Mouse (Mus musculus) natural killer cell, adult 2 months (primary cell): ENCODE results near the gene Pip5k1c.

Source experiments
- DNase-seq, 2 experiments: peaks; one replicate each; pipeline ENCODE4 v3.0.0; 2022; ENCODE audit warnings: low spot score in 2 of 2

The Pip5k1c gene

DNA sequence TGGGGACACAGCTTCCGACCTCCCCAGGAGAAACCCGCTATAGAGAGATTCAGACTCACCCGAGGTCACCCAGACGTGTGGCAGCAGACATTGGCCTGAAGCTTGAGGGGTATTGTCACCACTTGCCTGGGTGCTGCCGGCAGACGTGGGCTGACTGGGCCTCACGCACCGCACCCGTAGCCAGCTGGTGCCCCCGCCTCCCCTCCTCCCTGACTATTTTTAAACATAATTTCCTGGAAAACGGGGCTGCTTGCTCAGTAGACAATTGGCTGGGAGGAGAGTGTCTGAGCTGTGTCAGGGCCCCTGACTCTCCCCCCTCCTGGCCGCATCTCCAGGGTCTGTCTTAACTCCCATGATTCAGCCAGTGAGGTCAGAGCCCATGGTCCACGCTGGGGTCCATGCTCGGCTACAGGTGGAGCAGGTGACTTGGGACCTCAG, 10.0 kb downstream of the Pip5k1c start:
- DNase-seq = no peak

DNA sequence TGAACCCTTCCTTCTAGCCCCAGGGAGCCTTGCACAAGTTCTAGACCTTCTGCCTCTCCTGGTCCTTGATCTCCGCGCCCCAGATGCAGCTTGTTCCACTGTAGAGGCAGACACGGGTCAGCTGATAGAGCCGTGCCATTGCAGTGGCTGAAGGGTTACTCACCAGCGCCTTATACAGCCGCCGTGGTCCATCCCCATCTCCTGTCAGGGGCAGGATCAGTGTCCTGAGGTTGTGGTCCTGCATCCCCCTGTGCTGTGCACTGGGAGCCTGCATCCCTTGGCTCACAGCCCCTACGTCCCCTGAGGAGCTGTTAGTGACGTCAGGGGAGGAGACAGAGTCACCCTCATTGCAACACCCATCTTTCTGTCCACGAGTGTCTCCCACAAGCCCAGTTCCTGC, 10.5 kb downstream of the Pip5k1c start:
- no peak for DNase-seq

DNA sequence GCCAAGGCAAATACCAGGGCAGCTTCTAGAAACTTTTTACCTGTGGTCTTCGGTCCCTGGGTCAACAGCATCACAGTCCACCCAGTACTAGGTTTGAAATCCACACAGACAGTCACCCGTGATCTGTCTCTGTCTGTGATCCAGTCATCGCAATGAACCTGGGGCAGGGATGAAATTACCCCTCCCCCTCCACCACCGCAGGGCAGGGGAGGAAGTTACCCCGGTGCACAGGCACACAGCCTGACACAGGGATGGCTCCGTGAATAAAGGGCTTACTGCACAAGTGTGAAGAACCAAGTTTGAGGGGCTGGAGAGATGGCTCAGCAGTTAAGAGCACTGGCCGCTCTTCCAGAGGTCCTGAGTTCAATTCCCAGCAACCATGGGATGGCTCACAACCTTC, 11.0 kb downstream of the Pip5k1c start:
- DNase-seq = peak in 1 of 2 experiments; percentile 58

DNA sequence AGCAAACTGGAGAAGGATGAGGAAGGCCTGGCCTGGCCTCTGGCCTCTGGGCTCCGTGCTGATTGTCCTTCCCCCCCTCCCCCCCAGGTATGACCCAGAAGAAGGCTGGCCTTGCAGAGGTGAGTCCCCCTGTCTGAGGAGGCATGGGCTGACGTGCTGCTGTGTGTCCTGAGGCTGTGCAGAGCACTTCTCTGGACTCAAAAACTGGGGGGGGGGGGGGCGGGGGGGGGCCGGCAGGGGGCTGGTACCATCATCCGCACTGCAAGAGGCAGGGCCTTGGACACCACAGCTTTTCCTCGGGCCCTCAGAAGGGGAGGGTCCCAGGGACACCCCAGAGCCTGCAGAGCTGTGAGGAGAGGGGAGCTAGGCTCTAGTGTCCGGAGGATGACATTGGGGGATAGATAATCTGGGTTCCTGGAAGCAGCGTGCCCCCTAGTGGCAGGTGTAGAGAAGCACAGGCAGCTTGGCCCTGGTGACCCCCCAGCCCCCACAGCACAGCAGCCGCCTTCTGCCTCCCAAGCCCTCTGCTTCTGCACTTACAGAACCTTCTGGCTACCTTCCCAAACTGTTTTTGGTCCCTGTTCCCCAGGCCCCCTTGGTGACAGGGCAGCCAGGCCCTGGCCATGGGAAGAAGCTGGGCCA, 12.0 kb downstream of the Pip5k1c start:
- DNase-seq = peak; percentile 62 to 77

DNA sequence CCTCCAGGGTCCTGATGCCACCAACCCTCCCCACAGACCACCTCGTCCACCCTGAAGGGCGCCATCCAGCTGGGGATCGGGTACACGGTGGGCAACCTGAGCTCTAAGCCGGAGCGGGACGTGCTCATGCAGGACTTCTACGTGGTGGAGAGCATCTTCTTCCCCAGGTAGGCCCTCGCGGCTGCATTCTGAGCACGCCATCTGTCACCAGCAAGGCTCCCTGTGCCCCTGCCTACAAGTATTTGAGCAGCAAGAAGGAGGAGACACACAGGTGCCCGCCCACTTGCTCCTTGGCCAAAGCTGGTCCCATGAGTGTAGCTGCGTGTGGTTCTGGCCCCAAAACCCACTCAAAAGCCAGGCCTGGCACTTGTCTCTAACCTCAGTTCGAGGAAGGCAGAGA, 12.9 kb downstream of the Pip5k1c start:
- no peak for DNase-seq

DNA sequence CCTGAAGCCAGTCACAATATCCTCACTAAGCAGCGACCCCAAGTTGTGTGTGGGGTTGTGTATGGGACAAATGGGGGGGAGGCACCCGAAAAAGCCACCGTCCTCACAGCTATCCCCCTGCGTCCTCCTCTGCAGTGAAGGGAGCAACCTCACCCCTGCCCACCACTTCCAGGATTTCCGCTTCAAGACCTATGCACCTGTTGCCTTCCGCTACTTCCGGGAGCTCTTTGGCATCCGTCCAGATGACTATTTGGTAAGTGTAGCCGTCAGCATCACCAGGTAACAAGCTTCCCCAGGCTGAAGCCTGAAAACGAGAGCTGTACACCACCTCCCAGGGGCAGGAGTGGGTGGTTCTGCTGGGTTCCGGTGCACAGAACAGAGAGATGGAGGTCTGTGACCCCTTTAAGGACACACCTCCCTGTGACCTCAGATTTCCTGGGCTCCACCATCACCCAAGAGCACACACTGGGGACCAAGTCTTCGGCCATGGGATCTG, 13.5 kb downstream of the Pip5k1c start:
- no peak for DNase-seq

DNA sequence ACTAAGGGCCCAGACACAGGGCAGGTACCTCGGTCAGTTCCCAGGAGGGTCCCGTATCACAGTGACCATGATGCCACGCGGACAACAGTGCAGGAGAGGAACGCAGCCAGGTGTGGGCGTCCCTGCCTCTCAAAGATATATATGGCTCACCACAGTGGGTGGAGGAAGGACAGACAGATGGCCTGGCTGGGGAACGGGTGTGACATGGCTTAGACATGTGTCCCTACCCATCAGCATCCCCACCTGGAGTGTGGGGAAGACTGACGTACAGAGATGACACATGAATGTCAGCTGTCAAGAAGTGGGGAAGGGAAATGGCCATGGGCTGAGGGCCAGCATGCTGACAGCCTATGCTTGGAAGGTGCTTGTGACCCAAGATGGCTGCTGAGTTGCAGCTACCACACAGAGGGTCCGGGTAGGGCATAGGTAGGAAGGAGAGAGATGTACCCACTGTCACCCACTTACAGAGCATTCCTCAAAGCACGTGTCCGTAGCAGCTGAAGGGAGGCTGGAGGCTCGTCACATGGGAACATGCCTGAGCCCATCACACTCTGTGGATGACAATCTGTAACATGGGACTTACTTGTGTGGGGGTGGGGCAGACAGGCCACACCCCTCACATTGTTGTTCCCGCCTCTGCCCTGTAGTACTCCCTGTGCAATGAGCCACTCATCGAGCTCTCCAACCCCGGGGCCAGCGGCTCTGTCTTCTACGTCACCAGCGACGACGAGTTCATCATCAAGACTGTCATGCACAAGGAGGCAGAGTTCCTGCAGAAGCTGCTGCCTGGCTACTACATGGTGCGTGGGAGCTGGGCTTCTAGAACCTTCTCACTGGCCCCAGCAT, 14.3 kb downstream of the Pip5k1c start:
- DNase-seq = no peak

DNA sequence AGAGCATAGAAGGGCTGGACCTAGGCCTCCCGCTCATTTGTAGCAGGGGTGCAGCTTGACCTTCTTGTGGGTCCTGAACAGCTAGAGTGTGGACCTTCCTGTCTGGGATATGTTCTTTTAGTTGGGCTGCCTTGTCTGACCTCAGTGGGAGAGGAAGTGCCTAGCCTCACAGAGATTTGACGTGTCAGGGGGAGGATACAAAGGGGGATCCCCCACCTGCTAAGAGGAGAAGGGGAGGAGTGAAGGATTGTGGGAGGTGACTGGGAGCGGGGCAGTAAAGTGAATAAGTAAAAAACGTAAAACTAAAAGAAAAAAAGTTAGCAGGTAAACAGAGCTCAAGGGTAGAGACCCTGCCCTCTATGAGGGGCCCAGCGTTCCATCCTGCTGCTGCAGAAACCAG, 16.8 kb downstream of the Pip5k1c start:
- no peak for DNase-seq

DNA sequence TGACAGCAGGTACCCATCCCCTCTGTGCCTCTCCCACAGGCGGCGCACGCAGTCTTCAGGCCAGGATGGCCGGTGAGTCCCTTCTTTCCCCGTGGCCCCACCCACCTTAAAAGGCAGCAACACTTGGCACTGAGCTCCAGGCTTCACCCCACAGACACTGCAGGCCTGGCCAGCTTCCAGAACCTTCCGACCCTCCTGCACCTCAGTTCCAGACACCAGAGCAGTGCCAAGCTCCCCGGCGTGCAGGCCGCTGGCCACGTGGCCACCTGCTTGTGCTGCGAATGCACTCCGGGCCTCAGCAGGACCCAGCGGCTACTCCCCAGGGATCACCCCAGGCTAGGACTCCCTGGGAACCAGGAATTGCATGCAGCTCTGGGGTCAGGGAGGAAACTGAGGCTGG, 20.8 kb downstream of the Pip5k1c start:
- no peak for DNase-seq

DNA sequence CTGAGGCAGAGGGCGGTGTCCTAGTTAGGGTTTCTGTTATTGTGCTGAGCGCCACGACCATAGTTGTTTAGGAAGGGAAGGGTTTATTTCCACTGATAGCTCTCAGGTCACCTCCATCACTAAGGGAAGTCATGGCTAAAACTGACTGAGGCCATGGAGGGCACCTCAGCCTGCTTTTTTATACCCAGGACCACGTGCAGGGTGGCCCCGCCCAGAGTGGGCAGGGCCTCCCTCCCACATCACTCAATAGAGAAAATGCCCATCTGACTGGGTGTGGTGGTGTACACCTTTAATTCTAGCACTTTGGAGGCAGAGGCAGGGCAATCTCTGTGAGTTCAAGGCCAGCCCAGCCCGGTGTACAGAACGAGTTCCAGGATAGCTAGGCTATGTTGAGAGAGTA, 21.4 kb downstream of the Pip5k1c start:
- DNase-seq = no peak

DNA sequence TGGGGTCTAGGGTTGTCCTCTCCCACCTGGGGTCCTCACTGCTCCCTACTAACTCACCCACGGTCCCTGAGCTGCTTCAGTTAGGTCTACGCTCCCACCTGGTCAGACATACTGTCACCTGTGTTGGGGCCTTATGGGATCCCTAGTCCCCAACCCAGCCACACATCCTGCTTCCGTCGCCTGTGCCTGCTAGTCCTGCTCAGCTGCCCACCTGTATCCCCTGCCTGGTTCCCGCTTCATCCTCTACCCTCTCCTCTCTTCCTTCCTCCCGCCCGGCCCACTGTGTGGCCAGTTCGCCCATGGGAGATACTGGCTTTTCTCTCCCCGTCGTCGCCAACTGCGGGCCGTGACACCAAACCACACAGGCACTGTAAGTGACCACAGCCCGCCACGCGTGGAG, 22.8 kb downstream of the Pip5k1c start:
- DNase-seq = no peak

DNA sequence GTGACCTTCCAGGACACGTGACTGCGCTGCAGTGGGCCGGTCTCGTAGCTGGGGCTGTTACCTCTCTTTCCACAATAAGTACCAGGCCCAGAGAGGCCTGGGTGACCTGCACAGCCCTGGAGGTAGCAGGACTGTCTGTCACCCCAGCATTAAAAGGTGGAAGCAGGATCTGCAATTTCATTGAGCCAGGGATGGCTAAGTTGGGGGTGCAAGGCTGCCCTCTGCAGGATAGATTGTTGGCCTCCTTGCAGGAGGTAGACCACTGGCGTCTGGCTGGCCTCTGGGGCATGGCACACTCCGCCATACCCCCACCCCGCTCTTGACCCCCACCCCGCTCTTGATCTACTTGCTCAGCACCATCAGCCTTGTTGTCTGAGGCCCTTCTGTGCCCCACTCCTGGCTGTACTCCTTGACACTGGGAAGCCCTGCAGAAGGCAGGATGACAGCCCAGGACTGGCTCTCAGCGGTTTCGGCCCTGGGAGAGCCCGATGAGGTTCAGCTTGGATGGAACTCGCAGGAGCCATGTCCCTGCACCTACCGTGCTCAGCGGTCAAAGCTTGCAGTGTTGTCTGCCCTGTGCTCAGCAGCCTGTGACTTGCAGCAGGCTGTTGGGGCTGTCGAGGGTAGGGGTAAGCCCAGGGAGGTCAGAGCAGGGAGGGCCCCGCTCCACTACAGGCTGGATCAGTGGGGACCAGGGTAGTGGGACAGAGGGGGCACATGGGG, 23.7 kb downstream of the Pip5k1c start:
- peak in 1 of 2 experiments; percentile 34 for DNase-seq

DNA sequence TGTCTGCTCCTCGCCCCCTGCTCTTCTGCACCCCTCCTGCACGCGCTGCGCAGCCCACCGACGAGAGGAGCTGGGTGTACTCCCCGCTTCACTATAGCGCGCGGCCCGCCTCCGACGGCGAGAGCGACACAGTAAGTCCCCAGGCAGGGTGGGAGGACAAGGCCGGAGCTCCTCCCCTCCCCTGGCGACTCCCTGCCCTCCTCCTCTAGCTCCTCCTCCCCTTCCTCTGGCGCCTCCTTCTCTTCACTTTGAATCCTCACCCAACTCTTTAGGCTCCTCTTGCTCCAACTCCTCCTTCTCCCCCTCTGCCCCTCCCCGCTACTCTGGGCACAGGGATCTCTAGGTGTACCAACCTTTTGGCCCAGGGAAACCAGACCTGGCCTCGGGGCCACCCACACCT, 24.5 kb downstream of the Pip5k1c start:
- DNase-seq = no peak

DNA sequence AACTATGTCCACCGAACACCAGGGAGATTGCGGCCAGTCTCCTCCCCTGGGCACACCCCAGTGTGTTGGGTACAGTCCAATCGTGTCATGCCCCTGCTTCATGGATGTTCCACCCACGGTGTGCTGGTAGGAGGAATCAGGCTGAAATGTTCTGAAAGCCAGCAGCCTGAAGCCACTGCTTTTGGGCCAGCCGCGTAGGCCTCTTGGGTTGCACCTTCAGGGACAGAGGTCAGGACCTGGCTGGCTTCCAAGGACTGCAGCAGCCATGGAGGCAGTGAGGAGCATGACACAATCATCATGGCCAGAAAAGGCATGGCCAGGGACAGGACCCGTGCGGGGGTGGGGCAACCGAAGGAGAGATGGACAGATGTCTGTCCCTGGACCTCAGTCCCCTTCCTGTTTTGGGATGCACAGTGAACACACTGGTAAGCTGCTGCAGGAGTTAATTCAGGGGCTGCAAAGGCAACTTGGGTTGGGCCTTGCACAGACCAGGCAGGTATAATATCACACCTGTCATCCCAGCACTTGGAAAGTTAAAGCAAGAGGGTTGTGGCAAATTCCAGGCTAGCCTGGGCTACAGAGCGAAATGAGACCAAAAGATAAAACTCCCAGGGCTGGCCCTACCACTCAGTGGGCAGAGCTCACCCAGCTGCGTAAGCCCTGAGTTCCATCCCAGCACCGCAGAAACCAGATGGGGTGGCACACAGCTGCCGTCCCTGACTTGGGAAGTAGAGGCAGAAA, 26.0 kb downstream of the Pip5k1c start:
- DNase-seq = no peak

DNA sequence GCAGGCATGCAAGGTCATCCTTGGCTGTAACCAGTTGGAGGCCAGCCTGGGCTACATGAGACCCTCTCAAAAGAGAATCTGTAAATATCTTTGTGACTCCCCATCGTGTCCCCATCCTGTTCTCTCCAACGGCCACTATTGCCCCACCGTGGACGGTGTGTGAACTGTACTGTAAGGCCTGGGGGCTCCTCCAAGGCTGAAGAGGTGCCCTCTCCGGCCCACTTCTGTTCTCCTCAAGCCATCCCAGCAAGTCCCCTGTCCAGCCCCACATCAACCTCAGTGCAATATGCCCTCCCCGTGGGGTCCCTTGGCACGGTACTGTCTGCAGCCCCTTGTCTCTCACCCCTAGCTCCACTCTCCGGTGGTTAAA, 26.6 kb downstream of the Pip5k1c start:
- DNase-seq = no peak

DNA sequence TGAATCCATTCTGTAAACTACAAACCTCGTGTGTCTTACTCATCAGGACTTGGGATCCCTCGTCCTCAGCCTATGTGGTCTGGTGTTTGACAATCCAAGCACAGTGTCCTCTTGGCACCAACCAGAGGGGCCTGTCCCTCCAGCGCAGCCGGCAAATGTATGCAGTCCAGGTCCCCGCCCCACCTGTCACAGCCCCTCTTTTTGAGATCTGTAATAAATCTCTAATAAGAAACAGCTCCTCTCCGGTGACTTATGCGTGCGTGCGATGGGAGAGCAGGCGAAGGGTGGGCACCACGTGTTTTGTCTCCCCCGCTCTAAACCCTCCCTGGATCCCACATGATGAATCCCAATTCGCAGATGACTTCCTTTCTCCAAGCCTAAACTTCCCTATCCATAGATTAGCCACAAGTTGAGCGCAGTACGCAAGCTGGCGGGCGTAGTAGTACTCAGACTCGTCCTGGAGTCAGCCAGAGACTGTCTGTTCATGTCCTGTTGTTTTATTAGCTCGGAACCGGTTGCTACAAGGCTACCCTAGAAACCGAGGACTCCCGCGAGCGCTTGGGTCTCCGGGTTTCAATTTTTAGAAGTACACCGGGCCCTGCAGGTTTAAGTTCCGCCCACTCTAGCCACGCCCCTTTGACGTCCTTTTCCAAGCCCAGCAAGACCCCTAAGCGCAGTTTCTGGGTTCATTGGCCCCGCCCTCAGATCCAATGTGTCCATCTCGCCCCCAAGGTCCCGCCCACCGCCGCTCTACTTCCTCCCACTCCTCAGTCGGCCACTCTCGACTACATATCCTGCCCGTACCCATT, 27.2 kb downstream of the Pip5k1c start:
- no peak for DNase-seq

DNA sequence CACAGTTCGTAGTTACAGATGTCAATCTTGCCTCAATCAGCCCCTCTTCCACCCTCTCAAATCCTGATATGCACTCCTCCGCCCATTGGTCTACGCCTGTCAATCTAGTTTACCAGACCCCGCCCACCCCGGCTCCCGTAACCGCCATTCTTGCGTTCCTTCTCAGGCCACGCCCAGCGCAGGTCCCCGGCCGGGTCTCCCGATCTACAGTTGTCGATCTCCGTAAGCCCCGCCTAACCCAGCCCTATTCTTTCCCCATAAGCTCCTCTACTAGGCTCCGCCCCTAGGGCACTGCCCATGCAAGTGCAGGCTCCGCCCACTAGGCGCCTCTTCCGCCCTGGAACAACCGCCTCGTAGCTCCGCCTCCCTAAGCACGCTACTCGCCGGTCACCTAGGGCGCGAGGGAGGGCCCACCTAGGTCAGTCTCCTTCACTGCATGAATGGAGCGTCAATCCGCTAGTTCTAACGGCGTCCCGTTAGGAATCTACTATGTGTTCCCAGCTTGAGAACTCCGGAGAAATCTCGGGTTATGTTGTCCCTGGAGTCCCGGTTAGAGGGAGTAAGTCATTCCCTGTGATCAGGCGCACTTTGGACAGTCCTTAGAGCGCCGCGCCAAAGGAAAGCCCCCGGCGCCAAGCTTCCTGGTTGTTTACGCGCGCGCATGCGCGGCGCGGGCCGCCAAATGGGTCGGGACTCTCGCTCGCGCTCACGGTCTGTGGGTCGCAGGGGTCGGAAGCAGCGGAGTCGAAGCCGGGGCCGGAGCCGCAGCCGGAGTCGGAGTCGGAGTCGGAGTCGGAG, 28.0 kb downstream of the Pip5k1c start, which contains the start of gene Cactin:
TSS of gene Cactin (plus strand) at position 554 of the 798 bp plus-strand sequence.
- peak; percentile 99 for DNase-seq

DNA sequence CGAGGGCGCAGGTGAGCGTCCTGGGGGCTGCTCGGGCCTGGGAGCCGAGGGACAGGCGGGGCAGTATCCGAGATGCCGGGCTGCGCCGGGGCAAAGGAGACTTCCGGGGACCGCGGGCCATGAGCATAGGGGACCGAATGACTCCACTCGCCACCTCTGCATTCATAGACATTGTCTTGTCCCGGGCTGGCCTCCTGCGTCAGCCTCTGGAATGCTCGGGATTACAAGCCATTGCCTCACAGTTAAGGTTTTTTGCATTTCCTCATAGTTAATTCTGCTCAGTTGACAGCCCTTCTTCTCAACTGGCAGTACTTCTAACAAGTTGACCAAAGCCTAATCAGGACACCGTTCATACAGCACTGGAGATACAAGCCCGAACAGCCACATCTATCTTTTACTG, 28.7 kb downstream of the Pip5k1c start:
- DNase-seq = no peak

DNA sequence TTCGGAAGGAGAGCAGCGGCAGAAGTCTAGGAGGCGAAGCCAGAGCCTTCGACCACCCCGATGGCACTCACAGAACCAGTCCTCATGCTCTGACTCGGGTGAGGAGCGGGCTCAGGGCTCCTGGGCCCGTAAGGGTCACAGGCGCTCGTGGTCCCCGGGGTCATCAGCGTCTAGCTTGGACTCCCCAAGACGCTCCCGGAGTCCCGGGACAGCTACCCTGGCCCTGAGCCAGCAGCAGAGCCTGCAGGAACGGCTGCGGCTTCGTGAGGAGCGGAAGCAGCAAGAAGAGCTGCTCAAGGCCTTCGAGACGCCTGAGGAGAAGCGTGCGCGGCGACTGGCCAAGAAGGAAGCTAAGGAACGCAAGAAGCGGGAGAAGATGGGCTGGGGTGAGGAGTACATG, 29.7 kb downstream of the Pip5k1c start:
- DNase-seq = no peak

DNA sequence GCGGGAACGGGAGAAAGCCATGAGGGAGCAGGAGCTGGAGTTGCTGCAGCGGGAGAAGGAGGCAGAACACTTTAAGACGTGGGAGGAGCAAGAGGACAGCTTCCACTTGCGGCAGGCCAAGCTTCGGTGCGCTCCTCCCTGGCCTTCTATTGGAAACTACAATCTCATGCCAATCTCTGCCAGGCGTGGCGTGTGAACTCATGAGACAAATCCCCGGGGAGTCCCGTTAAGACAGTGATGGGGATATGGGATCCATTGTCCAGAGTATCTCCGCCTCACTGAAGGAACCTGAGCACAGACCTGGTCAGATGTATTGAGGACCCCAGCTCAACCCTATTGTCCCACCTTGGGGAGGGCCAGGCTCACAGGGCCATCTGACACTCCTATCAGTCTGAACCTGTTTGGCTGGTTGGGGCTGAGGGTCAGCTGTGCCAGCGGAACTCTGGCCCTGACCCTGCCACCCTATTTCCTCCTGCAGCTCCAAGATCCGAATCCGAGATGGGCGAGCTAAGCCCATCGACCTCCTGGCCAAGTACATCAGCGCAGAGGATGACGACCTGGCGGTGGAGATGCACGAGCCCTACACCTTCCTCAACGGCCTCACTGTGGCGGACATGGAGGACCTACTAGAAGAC, 30.5 kb downstream of the Pip5k1c start:
- DNase-seq = no peak
